Mouse (Mus musculus) Muller cell, postnatal 12 days (primary cell): ENCODE results near the gene Ppfibp2.

ENCODE experiments used
- DNase-seq: peaks from one replicate; pipeline ENCODE4 v3.0.0-alpha.2; 2015; ENCODE audit errors: inconsistent ontology term

Ppfibp2 gene

GRCm38 (mm10) chr7:107618028-107618992 lies 23.3 kb downstream of the Ppfibp2 start:
- no peak for DNase-seq

- DNase-seq = no peak
Observed at GRCm38 (mm10) chr7:107619225-107619624, 24.2 kb downstream of the Ppfibp2 start.

- DNase-seq = no peak
Observed at GRCm38 (mm10) chr7:107620137-107620536, 25.1 kb downstream of the Ppfibp2 start.

GRCm38 (mm10) chr7:107624432-107624831 lies 29.4 kb downstream of the Ppfibp2 start:
- no peak for DNase-seq

GRCm38 (mm10) chr7:107625061-107625460 lies 30.1 kb downstream of the Ppfibp2 start, which contains the start of gene 5330417H12Rik:
Gene 5330417H12Rik (minus strand): TSS chr7:107625161.
- no peak for DNase-seq

- DNase-seq = no peak
Observed at GRCm38 (mm10) chr7:107625781-107626180, 30.8 kb downstream of the Ppfibp2 start.

GRCm38 (mm10) chr7:107628383-107628782 lies 33.4 kb downstream of the Ppfibp2 start:
- no peak for DNase-seq

- no peak for DNase-seq
Observed at GRCm38 (mm10) chr7:107633201-107633600, 38.2 kb downstream of the Ppfibp2 start.

GRCm38 (mm10) chr7:107637398-107637797 lies 42.4 kb downstream of the Ppfibp2 start:
- no peak for DNase-seq

- no peak for DNase-seq
Observed at GRCm38 (mm10) chr7:107638026-107638425, 43.0 kb downstream of the Ppfibp2 start.

- DNase-seq = no peak
Observed at GRCm38 (mm10) chr7:107642586-107643275, 47.7 kb downstream of the Ppfibp2 start.

- no peak for DNase-seq
Observed at GRCm38 (mm10) chr7:107644987-107645386, 50.0 kb downstream of the Ppfibp2 start.

GRCm38 (mm10) chr7:107648937-107649688 lies 54.1 kb downstream of the Ppfibp2 start:
- peak; percentile 41 for DNase-seq

GRCm38 (mm10) chr7:107649990-107650389 lies 55.0 kb downstream of the Ppfibp2 start:
- DNase-seq = no peak

GRCm38 (mm10) chr7:107651821-107652220 lies 56.8 kb downstream of the Ppfibp2 start:
- DNase-seq = no peak

GRCm38 (mm10) chr7:107656451-107656850 lies 61.4 kb downstream of the Ppfibp2 start:
- no peak for DNase-seq

GRCm38 (mm10) chr7:107659186-107659918 lies 64.3 kb downstream of the Ppfibp2 start:
- no peak for DNase-seq

GRCm38 (mm10) chr7:107661189-107661842 lies 66.3 kb downstream of the Ppfibp2 start:
- DNase-seq = peak; percentile 70

- DNase-seq = no peak
Observed at GRCm38 (mm10) chr7:107661843-107662281, 66.9 kb downstream of the Ppfibp2 start.

GRCm38 (mm10) chr7:107663621-107664020 lies 68.6 kb downstream of the Ppfibp2 start:
- DNase-seq = no peak
